Mouse (Mus musculus): ENCODE measurements around the gene Cybb.

GRCm38 (mm10) chrX:9536881-9537280, 49.3 kb upstream of the Cybb start:
- TF ChIP-seq TCF3 (IDR thresholded peaks at IDR 0.05; ENCODE audit: insufficient read length, low read depth) = no peak
- no peak for TF ChIP-seq E2F4 (IDR thresholded peaks at IDR 0.05; ENCODE audit: insufficient read depth)
- no peak for TF ChIP-seq POLR2A (IDR thresholded peaks at IDR 0.05; ENCODE audit: insufficient read length, low read depth)
- TF ChIP-seq POLR2AphosphoS2 (IDR thresholded peaks at IDR 0.05; ENCODE audit: insufficient read length, low read depth) = no peak
- TF ChIP-seq USF1 (IDR thresholded peaks at IDR 0.05; ENCODE audit: low read depth) = no peak
- no peak for TF ChIP-seq MAX (IDR thresholded peaks at IDR 0.05; ENCODE audit: low read depth)
- TF ChIP-seq REST (IDR thresholded peaks at IDR 0.05; ENCODE audit: insufficient read depth, insufficient read length) = no peak
- no peak for TF ChIP-seq TCF12 (IDR thresholded peaks at IDR 0.05; ENCODE audit: insufficient read depth, poor library complexity, severe bottlenecking)
- no peak for TF ChIP-seq MYOD1 (IDR thresholded peaks at IDR 0.05; ENCODE audit: control insufficient read depth in 1 of 3, insufficient read length in 2 of 3, low read depth in 2 of 3)
- TF ChIP-seq SRF (IDR thresholded peaks at IDR 0.05; ENCODE audit: control insufficient read depth, insufficient read length, low read depth) = no peak
